Mouse (Mus musculus): ENCODE measurements at regions not wholly inside any gene's neighbourhood (a gene's known extent, or its start where the extent isn't known, plus 50 kb on each side); places are given as distances from the start of the nearest gene placed in this dataset.

- no peak for TF ChIP-seq CTCF (IDR thresholded peaks at IDR 0.05; ENCODE audit: control insufficient read depth, insufficient read depth, insufficient replicate concordance, low read depth, low read length)
- no peak for TF ChIP-seq POLR2A (IDR thresholded peaks at IDR 0.05; ENCODE audit: control insufficient read depth, low read depth, low read length)
These were observed 168.7 kb upstream of the Tbx18 start for GRCm38 (mm10) chr9:87899800-87900199.
